Mouse (Mus musculus) fibroblast of lung, adult 2 months (primary cell): ENCODE measurements at regions not wholly inside any gene's neighbourhood (a gene's known extent, or its start where the extent isn't known, plus 50 kb on each side); places are given as distances from the start of the nearest gene placed in this dataset.

Experiments
- DNase-seq: peaks from one replicate; pipeline ENCODE4 v3.0.0-alpha.2; 2011; ENCODE audit warnings: low read depth

- DNase-seq: no peak
These were observed 199.7 kb upstream of the Sema3a start for GRCm38 (mm10) chr5:12925466-12925865.

- no peak for DNase-seq
These were observed 198.9 kb upstream of the Sema3a start for GRCm38 (mm10) chr5:12926289-12926688.

GRCm38 (mm10) chr5:12927247-12927646 is 198.0 kb upstream of the Sema3a start:
- DNase-seq: no peak

GRCm38 (mm10) chr5:12937052-12937451 is 188.2 kb upstream of the Sema3a start:
- no peak for DNase-seq

- no peak for DNase-seq
These were observed 186.9 kb upstream of the Sema3a start for GRCm38 (mm10) chr5:12938162-12938852.

- no peak for DNase-seq
These were observed 180.7 kb upstream of the Sema3a start for GRCm38 (mm10) chr5:12944554-12944953.

- DNase-seq: no peak
These were observed 176.7 kb upstream of the Sema3a start for GRCm38 (mm10) chr5:12948472-12948871.

GRCm38 (mm10) chr5:12970987-12971386 is 154.2 kb upstream of the Sema3a start:
- DNase-seq: no peak

GRCm38 (mm10) chr5:12973701-12974100 is 151.5 kb upstream of the Sema3a start:
- no peak for DNase-seq

- DNase-seq: no peak
These were observed 149.0 kb upstream of the Sema3a start for GRCm38 (mm10) chr5:12976015-12976742.

GRCm38 (mm10) chr5:12977875-12978274 is 147.3 kb upstream of the Sema3a start:
- no peak for DNase-seq

- no peak for DNase-seq
These were observed 131.4 kb upstream of the Sema3a start for GRCm38 (mm10) chr5:12993826-12994225.

GRCm38 (mm10) chr5:12997440-12997839 is 127.8 kb upstream of the Sema3a start:
- DNase-seq: no peak

- DNase-seq: no peak
These were observed 118.1 kb upstream of the Sema3a start for GRCm38 (mm10) chr5:13007132-13007531.

GRCm38 (mm10) chr5:13022270-13022669 is 102.9 kb upstream of the Sema3a start:
- DNase-seq: no peak

GRCm38 (mm10) chr5:13033332-13033731 is 91.9 kb upstream of the Sema3a start:
- no peak for DNase-seq

- no peak for DNase-seq
These were observed 89.1 kb upstream of the Sema3a start for GRCm38 (mm10) chr5:13036127-13036526.

- no peak for DNase-seq
These were observed 66.3 kb upstream of the Sema3a start for GRCm38 (mm10) chr5:13058883-13059423.

GRCm38 (mm10) chr5:13066942-13067341 is 58.3 kb upstream of the Sema3a start:
- DNase-seq: no peak
